Mouse (Mus musculus) right cerebral cortex, postnatal 10 days (tissue): ENCODE measurements around the gene Cd6.

Experiments
- DNase-seq, 2 experiments: peaks; one replicate each; pipeline ENCODE4 v3.0.0; 2021; ENCODE audit warnings: low spot score in 2 of 2

Gene Cd6

DNA sequence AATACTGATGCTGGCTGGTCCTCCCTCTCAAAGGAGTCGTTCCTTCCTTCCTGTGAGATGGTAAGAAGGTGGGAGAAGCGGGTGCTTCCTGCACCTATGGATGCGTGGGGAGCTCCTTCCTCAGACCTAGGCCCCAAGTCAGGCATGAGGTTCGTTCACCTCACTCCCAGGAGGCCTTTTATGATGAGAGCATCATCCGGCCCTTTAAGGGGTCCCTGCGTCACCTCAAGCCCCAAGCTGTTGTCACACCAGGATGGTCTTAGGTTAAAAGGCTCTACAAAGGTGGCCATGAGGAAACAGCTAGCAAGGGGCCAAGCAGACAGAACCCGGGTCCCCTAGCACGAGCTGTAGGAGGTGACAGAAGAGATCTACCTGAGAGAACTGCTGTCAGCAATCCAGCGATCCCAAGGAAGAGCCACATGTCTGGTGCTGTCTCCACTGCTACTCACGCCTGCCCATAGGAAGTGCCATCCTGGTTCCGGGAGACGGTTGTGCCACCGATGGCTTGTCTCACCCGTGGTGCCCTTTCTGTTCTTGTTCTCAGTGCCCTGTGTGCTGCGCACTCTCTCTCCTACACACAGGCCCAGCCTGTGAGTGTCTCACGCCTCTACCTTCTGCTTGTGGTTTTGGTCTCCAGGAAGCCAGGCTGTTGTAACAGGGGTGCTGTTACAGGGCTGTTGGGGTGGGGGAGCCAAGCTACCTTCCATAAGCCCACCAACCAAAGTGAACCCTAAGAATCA is at the start of gene Cd6:
Cd6 (minus strand) TSS at position 623 of the 740 bp plus-strand sequence.
- no peak for DNase-seq

DNA sequence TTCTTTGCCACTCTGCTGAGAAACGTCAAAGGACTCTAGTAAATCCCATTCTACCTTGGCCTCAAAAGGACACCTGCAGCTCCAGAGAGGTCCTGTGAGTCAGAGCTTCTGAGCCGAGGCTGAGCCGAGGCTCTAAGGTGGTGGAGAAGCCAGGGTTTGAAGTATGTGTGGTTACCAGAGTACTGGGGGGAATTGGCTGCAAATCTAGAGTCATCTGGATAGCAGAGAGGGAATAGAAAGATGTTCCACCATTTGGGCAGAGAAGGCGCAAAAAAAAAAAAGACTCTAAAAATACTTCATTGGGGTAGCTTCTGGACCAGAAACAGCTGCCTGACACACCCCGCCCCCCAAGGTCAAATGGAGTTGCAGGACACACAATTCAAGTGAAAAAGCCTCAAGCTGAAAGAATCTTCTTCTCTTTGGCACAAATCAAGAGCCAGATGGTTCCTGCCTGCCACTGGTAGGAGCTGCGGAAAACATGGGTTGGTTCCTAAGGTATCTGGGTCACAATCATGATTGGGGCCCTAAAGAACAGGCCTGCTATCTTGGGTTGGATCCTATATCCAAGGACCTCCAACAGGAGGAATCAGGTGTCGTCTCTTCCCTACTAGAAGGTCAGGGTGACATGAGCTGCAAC is 48.5 kb upstream of the Cd6 start:
- no peak for DNase-seq

DNA sequence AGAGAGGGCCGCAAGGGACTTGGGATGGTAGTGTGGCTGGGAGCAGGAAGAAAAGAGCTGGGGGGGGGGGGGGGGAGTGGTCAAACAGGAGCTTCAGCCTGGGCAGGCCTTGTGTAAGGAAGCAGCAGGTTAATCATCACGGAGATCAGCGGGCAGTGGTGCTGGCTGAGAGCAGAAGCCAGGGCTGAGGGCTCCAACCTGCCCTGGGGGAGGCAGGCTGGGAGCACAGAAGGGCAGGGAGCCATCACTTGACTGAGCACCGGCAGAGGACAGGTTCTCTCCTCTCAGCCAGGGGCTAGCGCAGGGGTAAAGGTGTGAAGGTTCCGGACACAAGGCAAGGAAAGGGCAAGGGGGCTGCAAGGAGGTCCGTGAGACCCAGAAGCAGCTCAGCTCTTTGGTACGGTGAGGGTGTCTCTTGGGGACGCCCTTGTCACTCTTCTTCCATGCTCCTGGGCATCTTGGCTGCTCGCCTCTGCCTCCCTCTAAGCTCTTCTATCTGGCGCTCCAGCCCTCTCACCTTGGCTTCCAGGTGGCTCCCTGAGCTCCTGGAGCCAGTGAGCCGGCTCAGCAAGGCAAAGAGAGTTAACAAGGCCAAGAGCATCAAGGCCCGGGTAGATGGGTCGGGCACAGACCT is 41.6 kb upstream of the Cd6 start:
- DNase-seq: no peak

DNA sequence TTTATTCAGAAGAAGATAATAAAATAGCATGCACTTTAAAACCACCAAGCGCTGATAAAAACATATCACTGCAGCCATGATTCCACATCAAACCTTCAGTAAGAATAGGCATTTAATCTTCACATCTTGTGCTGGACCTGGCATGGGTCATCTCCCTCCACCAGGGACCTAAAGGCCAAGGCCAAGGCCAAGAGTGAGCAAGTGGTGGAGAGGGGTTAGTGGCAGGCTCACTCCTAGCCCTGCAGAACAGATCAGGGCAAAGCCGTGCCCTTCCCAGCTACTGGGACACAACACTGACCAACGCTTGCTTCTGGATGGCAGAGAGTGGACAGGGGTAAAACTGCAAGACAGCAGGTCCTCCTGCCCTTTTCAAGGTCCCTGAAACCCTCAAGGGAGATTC is 40.8 kb upstream of the Cd6 start:
- no peak for DNase-seq

DNA sequence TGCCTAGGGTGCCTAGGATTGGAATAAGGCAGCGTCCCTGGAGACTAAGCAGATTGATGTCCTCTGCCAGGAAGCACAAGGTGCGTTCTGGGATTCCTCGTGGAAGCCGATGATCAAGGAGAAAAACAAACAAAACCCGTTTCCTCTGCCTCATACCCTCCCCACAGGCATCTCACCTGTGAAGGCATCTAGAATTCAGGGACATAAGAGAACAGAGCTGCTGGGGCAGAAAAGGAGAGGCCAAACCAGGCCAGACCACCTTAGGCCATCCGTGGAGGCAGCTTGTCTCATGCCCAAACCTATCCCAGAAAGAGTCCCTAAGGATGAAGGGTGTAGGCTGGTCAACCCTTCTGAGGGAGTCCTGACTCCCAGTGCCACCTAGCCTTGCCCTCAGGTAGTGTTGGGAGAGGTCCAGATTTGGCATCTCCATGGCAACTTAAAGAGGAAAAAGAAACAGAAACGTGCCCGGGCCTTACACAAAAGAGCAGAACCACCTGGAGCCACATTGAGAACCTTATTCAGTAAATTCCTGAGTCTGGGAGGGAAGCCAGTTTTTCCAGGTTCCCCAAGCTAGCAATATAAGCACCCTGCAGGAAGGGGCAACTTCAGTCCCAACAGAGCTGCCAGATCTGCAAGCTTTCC is 40.1 kb upstream of the Cd6 start, which contains the start of gene Tmem132a:
Tmem132a (minus strand) TSS at position 55 of the 642 bp plus-strand sequence.
- no peak for DNase-seq

DNA sequence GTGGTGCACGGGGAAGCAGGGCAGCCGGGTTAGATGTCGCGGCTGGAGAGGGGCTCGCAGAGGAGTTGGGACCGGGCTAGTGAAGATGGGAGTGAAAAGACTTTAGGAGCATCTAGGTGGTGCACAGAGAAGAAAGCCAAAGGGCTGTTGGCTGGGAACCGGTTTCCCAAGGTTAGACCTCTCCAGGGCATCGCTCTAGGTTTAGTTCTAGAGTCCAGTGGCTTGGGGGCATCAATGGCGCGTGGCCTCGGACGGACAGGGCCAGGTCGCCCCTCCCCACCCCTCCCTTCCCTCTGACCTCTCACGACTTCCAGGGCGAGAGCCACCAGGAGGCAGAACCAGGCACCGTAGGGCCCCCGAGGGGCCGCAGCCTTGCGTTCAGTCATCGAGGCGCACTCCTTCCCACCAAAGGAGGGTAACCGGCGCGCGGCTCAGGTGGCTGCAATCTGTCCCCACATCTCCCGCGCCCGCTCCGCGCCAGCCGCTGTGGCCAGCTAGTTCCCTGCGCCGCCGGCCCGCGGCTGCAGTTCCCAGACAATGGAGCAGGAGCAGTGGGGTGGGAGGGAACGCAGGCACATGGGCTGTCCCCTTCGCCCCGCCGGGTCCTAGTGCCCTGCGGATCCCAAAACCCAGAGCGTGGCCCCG is 39.5 kb upstream of the Cd6 start:
- DNase-seq: peak; percentile 91 to 92

DNA sequence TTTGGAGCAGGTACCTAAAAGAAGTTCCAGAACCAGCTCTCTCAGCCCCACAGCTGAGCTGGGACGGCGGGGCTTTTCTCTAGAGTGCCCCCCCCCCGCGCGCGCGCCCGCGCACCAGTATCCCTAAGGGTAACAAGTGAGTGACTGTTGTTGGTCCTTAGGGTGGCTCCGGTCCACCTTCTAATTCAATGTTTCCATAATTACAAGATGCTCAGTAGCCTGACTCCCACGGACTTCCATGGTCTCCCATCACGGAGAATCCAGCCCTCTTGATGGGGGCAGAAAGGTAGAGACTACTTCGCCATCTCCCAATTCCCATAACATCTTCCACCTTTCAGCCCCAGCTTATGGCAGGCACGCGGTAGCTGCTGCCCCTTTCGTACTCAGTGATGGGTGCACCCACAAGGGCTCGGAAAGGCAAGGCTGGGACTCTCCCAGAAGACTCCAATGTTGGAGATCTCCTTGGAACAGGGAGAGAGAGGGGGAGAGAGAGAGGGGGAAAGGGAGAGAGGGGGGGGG is 38.8 kb upstream of the Cd6 start:
- DNase-seq: no peak

DNA sequence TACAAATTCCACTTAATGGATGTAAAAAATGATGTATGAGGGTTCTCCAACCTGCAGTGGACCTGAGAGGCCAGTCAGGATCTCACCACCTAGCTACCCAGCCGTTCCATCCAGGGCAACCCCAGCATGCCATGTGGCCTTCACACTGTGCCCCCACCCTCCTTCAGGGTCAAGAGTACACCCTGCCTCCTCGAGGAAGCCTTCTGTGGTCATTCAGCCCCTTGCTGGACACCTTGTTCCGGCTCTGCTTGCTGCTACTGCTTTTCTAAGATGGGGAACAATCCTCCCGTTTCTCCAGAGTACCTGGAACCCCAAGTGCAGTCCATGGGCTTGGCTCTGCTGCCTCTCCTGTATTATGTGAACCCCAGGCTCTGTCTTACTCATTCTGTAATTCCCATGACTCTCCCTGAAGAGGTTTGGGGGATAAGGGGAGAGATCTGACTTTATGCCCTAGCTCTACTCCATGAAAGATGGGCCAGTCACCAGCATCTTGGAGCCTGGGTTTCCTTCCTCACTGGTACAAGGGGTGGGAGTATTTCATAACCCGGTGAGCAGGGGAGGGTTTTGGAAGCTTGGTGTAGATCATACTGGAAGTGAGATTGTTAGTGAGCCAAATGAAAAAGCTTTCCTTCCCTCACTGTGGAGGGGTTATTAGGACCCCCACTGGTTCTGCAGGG is 38.2 kb upstream of the Cd6 start:
- no peak for DNase-seq

DNA sequence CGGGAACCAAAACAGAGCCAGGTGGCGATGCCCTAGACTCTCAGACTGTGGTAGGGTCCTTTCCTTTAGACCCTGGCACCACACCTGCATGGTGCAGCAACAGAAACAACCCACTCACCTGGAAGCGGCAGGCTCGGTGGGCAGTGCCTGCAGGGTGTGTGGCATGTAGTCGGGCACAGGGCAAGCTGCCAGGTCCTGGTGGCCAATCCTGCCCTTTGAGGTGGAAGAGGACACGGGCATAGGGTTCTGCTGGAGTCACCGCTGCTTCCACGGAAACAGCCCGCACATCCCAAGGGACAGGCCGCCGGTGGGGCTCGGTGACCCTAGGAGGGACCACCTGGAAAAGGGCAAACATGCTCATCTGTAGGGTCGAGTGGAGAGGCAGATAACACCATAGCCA is 36.5 kb upstream of the Cd6 start:
- no peak for DNase-seq

DNA sequence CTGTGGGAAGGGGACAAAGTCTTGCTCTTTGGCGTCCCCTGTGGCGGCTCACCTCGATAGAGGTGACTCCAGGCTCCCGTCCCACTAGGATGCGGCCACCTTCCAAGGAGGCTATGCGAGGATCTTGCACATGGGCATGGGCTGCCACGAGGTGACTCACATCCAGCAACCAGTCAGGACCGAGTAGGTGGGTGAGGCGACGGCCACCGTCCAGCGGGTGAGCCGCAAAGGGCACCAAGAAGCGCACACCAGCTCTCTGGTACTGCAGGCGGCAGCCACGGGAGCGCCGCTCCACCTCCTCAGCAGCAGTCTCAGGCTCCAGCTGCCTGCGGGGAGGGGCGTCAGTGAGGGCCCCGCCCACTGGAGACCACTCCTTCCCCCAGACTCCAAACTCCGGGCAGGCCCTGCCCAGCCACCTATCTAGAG is 30.2 kb upstream of the Cd6 start:
- DNase-seq: no peak

DNA sequence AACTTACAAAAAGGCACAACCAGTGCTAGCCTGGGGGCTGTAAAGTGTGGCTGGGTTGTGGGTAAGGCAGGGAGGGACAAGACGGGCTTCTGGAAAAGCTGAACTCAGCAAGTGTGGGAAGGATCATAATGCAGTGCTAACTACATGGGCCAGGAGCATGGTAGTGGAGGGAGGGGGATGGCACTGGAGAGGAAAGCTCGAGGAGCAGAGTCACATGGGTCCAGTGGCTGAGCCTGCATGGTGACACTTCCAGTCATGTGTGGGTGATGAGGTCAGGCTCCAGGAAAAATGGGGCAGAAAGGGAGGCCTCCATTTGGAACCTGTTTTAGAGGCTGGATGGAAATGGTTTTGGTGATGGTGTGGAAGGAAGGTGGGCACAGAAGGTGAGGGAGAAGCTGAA is 26.7 kb upstream of the Cd6 start:
- no peak for DNase-seq

DNA sequence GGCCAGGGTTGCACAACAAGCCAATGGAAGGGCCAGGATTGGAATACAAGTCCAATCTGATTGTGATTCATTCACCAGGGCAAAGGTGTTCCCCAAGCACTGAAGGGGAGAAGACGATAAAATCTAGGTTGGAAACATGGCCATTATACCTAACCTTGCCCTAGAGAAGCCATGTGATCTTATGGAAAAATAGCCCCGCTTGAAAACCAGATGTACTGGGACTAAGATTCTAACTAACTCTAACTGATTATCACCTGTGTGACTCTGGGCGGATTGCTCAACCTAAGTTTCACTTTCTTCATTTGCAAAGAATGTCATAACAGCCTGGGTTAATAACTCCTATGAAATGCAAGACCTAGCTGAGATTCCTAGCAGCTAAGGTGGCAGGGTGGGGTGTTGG is 25.6 kb upstream of the Cd6 start:
- DNase-seq: no peak

DNA sequence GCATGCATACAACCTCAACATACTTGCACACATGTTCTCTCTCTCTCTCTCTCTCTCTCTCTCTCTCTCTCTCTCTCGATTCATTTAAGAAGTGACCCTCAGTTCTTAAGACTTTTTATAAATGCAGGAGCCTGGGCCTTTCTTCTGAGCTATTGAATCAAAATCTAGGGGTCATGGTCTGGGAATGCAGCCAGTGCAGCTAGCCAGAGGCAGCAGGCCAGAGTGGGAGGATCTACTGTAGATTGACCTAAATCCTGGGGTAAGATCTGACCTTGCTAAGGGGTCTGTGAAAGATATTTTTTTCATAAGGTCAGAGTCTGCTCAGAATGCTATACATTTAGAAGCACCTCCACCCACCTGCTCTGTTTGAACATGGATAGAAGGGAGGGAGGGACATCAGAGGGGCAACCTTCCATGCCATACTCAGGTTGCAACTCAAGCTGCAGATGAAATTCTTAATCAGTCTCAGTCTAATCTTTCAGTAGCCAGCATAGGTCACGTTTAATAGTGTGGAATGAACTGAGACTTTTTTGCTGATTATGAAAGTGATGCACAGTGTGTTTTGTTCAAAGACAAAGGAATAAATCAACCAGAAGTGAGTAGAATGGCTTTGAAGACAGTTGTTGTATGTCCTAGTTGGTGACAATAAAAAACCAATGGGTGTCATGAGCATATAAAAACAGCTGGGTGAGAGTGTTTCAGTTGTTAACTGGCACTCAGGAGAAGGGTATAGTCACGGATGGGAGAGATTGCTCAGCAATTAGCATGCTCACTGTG is 17.6 kb upstream of the Cd6 start:
- no peak for DNase-seq

DNA sequence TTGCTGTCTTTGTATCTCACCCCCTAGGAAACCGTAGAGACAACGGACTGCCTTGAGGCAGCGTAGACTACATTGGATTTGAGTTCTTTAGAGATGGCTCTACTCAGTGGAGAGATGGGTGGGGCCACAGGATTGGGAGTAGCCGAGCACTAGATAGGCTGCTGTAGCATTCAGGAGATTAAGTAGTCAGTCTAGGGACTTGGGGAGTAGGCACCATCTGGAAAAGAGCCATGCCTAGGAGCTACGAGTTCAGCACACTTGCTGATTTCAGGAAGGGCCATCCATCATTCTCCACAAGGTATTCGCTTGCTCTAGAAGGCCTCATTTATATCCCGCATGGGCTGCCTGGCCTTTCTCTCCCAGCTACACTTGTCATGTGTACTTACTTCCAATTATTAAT is 16.3 kb upstream of the Cd6 start:
- no peak for DNase-seq

DNA sequence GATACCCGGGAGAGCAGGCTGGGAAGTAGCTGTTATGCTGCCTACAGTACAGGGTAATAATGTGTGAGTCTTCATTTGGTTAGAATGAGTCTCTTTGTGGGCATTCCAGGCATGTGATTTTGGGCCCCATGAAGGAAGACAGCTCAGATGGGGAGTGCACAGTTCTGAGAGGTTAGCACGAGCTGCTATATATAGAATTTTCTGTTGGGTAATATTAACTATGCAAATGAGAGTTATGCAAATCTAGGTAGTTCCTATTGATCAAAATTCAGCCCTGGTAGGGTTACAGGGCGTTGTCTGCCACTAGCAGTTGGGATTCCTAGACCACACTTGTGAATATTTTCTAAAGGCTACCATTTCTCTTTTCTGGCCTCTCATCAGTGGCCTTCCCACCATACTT is 15.6 kb upstream of the Cd6 start:
- DNase-seq: no peak

DNA sequence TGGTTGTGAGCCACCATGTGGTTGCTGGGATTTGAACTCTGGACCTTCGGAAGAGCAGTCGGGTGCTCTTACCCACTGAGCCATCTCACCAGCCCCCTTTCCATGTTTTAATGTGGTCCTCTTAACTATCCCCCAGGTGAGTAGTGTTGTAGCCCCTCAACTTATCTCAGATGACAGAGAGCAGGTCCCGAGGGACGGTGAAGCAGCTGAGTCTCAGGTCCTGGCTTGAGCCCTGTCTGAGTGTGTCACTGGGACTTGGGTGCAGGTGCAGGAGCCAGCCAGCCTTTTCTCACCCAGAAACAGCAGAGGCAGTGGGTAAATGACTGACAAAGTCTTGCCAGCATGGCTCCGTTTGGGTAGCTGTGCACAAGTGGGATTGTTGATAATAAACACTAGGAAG is 14.3 kb upstream of the Cd6 start:
- DNase-seq: no peak

DNA sequence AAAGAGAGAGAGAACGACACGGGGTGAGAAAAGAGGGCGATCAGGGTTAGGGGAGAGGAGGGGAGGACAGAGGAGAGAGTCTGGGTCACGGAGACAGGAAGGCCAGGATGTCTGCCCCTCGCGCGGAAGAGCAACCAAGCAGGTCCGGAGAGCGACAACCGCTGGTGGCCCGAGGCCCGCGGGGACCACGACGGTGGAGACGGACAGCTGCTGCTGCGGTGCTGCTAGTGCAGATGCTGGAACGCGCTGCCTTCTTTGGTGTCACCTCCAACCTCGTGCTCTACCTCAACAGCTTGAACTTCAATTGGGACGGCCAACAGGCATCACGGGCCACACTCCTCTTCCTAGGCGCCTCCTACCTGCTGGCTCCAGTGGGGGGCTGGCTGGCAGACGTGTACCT is 13.1 kb upstream of the Cd6 start:
- no peak for DNase-seq

DNA sequence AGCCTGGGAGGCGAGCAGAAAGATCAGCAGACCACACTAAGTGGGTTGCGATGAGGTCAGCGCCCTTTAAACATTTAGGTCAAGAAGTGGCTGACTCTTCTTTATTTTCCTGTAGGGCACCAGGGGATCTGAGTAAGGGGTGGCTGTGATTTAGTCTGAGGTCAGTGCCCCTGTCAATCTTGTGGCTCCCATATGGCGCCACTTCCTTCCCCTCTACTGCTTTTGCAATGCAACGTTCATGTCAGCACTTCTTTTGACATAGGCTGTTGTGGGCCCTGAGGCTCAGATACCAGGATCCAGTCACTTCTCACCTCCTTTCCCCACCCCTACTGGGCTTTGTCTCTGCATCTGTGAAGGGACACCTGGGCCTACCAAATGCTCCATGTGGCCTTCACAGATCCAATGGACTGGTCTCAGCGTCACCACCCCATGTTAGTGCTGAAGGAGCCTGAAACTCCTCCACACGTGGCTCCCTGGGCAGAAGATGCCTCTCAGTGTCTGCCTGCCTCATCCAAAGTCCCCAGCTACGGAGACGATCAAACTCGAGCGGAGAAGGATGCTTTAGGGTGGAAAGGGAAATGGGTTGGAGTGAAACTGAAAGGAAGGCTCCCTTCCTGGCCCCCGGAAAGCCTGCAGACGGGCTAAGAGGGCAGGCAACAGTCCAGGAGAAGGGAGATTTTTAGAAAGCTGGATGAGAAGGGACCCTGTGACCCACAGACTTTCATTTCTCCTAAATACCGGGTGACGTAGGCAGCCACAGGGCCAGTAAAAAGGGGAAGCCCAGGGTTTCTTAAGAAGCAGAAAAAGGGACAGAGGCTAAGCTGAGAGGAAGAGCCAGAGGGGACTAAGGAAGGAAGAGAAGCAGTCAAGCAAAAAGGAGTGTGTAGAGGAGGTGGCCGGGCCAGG is 12.1 kb upstream of the Cd6 start:
- no peak for DNase-seq
